Mouse (Mus musculus) heart, adult 2 months (tissue): ENCODE results near the gene Poldip3. TPM values are rescaled to one million over a fixed set of nuclear protein-coding genes. Genes with fewer than 3 reads are reported as not detected.

ENCODE experiments used
- DNase-seq, 2 experiments: peaks; one replicate each; pipeline ENCODE4 v3.0.0; 2021
- H3K27ac ChIP-seq: fragments of 200-600 bp; 2 replicates; pipeline ENCODE4 v1.8.1; 2022
- H3K27me3 ChIP-seq: fragments of 200-500 bp; 2 replicates; pipeline ENCODE4 v1.6.1; 2012; ENCODE audit warnings: mild to moderate bottlenecking, low read length, inconsistent platforms, mixed read lengths; ENCODE audit not compliant: control insufficient read depth, insufficient read depth
- H3K36me3 ChIP-seq: fragments of 200-500 bp; 2 replicates; pipeline ENCODE4 v1.6.1; 2012; ENCODE audit warnings: low read length, inconsistent platforms; ENCODE audit not compliant: control insufficient read depth, insufficient read depth
- H3K4me1 ChIP-seq: fragments of 200-500 bp; 2 replicates; pipeline ENCODE4 v1.6.1; 2011; ENCODE audit warnings: low read length; ENCODE audit not compliant: control insufficient read depth, insufficient read depth
- H3K4me3 ChIP-seq: fragments of 200-600 bp; 2 replicates; pipeline ENCODE4 v1.8.1; 2022
- H3K79me2 ChIP-seq: fragments of 200-500 bp; replicated peaks from 2 replicates; pipeline ENCODE4 v1.6.1; 2012; ENCODE audit warnings: mild to moderate bottlenecking, inconsistent platforms, low read length, moderate library complexity, mixed read lengths; ENCODE audit not compliant: control insufficient read depth, insufficient read depth
- H3K9ac ChIP-seq: fragments of 200-500 bp; 2 replicates; pipeline ENCODE4 v1.6.1; 2012; ENCODE audit warnings: low read depth, mild to moderate bottlenecking, control low read depth, inconsistent platforms, low read length, mixed read lengths
- CTCF ChIP-seq: fragments of 200-600 bp; IDR thresholded peaks from 2 replicates; pipeline ENCODE4 v1.8.1; 2022; ENCODE audit warnings: antibody characterized with exemption, mild to moderate bottlenecking, moderate library complexity
- EP300 ChIP-seq: fragments of 200-500 bp; IDR thresholded peaks from 2 replicates; pipeline ENCODE4 v1.6.1; 2011; ENCODE audit warnings: low read depth, low read length, control low read depth; ENCODE audit not compliant: insufficient read depth
- POLR2A ChIP-seq: fragments of 200-500 bp; IDR thresholded peaks from 2 replicates; pipeline ENCODE4 v1.6.1; 2011; ENCODE audit warnings: mild to moderate bottlenecking, low read depth, low read length, control low read depth; ENCODE audit not compliant: insufficient read depth
- WGBS: fragments of 180-500 bp; shearing (Covaris S2); methylation state at CpG from one replicate; pipeline ENCODE4 v1.1.7; 2018; 5-methylcytosine and 5-hydroxymethylcytosine counted together
- intact Hi-C: fragments of 180-260 bp; cut with DNase I; formaldehyde crosslinking; loops from one replicate; pipeline ENCODE4 v1.15.1; 2025
- polyA plus RNA-seq: library from polyadenylated mRNA; depleted of rRNA; stranded (reverse); fragments of >200 nt; gene quantifications from 2 replicates; pipeline ENCODE4 v1.2.3, GENCODE M21; 2012
- total RNA-seq, 2 experiments: library from RNA; stranded (reverse); gene quantifications; 2 replicates each; pipeline ENCODE4 v1.2.3; 2021

Gene Poldip3
- total and polyA plus RNA-seq, 3 experiments = 20.0 to 24.7 (median 23.6) TPM

DNA sequence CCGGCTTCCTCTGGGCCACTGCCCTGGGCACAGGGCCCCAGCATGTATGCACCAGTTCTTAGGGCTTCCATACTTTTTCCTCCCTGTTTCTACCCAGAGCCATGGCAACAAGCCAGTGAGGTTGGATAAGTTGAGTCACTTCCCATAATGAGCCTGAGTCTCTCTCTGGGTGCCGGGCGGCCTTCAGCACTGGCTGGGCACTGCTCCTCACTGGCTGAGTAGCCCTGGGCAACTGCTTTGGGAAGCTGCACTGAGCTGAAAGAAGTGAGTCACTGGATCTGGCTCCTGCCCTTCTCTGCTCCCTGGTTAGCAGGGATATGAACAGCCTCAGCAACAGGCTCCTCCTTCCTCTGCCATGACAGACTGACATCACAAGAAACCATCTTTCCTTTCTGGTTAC lies 17.5 kb upstream of the Poldip3 start:
- Histone ChIP-seq H3K27me3 (no peaks in the 10 kb centered on the region), H3K4me3 (no peak overlapping the region), H3K79me2 (no peaks in the 10 kb centered on the region), H3K4me1 (peaks cover 36% of the 10 kb centered on the region), H3K9ac (no peak overlapping the region), H3K36me3 (peaks cover 3% of the 10 kb centered on the region), H3K27ac (peak overlapping the region; percentile 73)
- WGBS = 44% methylated on average over 3 of the region's 3 CpGs
- no peak for TF ChIP-seq CTCF
- no peak for TF ChIP-seq EP300
- no peak for TF ChIP-seq POLR2A
- DNase-seq = peak; percentile 48 to 62
- intact Hi-C loops = no loop called here

DNA sequence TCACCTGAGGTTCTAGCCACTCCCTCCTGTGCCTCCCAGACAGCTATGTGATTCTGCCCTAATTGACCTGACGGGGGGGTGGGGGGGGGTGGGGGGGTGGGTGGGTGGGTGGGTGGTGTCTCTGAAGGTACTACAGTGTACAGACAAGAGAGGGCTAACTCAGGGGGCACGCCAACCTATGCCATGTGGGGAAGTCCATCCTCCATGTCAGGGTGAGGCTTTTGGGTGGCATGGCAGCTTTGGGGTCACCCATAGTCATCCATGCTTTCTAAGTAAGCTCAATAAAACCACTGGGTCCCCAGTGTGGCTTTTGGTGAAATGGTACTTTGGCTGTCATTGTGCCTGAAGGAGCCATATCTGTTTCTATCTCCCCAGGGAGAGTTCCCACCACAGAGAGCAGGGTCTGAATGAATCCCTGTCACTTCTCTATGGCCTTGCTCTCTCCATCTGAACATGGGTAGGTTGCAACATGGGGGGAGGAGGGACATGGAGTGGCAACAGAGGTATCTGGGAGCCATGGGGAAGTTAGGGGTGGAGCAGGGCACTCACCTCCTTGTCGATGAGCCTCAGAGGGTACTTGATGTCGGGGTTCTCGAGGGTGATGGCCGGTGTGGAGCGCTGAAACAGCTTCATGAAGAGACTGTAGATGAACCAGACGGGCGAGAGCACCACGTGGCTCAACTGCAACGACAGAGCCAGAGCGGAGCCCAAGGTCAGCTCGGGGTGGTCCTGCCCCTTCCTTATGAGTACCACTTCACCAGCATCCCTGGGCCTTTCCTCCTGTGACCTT lies 16.5 kb upstream of the Poldip3 start:
- no peak overlapping the region for H3K9ac ChIP-seq
- DNase-seq = peak in 1 of 2 experiments; percentile 3
- H3K27me3 ChIP-seq = no peaks in the 10 kb centered on the region
- peaks cover 3% of the 10 kb centered on the region for H3K36me3 ChIP-seq
- intact Hi-C loops = no loop called here
- no peak for TF ChIP-seq CTCF
- TF ChIP-seq EP300 = no peak
- no peak for TF ChIP-seq POLR2A
- no peaks in the 10 kb centered on the region for H3K79me2 ChIP-seq
- no peak overlapping the region for H3K4me3 ChIP-seq
- 92% methylated on average over 13 of the region's 13 CpGs for WGBS
- H3K27ac ChIP-seq = peak overlapping the region; percentile 87
- peaks cover 29% of the 10 kb centered on the region for H3K4me1 ChIP-seq

DNA sequence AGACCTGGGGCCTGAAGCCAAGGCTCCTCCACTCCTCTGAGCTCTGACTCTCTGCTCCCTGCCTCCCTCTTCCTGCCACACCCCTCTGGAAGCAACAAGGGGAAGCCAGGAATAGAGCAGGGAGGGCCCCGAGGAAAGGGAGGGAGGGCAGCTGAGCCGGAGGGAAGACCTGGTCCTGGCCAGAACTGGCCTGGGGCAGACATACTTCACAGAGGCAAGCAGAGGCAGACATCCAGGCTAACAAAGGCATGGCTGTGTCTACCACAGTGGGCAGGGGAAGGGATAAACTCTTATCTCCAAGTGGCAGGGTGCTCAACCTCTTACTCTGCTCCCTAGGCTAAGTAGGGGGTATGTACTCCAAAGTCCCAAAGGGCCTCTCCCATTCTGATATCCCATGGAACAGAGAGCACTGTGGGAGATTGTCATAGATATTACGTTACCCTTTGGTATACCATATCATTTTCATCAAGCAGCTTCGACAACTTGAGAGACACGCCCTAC lies 15.8 kb upstream of the Poldip3 start:
- Histone ChIP-seq H3K79me2 (no peaks in the 10 kb centered on the region), H3K4me3 (no peak overlapping the region), H3K27ac (peak overlapping the region; percentile 87), H3K36me3 (peaks cover 3% of the 10 kb centered on the region), H3K27me3 (no peaks in the 10 kb centered on the region), H3K4me1 (peaks cover 28% of the 10 kb centered on the region), H3K9ac (no peak overlapping the region)
- peak; percentile 76 to 85 for DNase-seq
- intact Hi-C loops = no loop called here
- 24% methylated on average over 5 of the region's 5 CpGs for WGBS
- TF ChIP-seq POLR2A (peak; percentile 42; the same call in 1 of the 2 replicates), EP300 (peak; percentile 76; the same call in 1 of the 2 replicates), CTCF (no peak)

DNA sequence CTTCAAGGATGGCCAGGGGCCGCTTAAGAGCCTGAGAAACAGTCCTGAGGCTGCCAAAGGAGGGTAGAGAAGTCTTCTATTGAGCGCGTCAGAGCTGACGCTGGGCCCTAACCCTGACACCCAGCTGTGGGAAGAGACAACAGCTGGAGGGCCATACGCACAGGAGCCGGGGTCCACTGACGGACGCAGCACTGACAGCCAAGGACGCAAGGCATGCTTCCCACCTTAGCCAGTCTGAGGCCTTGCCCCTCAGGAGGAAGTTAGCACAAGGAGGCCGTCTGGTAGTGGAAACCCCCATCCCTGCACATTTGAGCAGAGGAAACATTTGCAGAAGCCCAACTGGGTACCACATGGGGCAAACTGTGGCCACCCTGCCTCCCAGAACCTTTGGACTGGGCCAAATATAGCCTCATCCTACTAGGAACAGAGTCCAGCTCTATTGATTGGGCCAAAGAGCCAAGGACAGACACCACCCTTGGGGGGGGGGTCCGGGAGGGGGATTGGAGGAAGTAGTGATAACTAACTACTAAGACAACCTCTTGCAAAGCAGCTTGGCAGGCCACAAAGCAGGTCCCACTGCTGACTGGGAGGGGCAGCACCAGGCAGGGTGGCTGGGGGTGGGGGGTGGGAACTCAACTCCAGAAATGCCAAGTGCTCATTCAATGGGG lies 13.8 kb upstream of the Poldip3 start:
- Histone ChIP-seq H3K9ac (no peak overlapping the region), H3K27ac (peak overlapping the region; percentile 17; the same call in 1 of the 2 replicates), H3K79me2 (no peaks in the 10 kb centered on the region), H3K4me3 (no peak overlapping the region), H3K36me3 (peaks cover 3% of the 10 kb centered on the region), H3K4me1 (peaks cover 23% of the 10 kb centered on the region), H3K27me3 (no peaks in the 10 kb centered on the region)
- intact Hi-C loops = no loop called here
- peak in 1 of 2 experiments; percentile 2 for DNase-seq
- no peak for TF ChIP-seq POLR2A
- no peak for TF ChIP-seq EP300
- no peak for TF ChIP-seq CTCF
- WGBS = 88% methylated on average over 11 of the region's 11 CpGs

DNA sequence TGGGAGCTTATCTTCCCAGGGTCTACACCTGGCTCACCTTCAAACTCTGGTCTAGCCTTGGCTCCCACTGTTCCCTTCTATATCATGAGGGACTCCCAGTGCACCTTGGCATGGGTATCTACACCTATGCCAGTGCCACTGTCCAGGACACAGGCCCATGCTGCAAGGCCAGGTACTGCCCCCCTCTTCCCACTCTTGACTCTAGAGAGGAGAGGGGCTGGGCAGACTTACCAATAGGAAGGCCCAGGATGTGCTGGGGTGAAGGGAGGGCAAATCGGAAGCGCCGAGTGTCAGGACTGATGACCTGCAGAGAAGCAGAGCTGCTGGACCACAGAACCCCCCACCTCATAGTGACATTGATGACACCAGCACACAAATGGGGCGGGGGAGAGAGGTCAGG lies 12.8 kb upstream of the Poldip3 start:
- H3K27ac ChIP-seq = no peak overlapping the region; the same call in 1 of the 2 replicates
- peaks cover 17% of the 10 kb centered on the region for H3K4me1 ChIP-seq
- no peak overlapping the region for H3K4me3 ChIP-seq
- no peak overlapping the region for H3K9ac ChIP-seq
- 99% methylated on average over 4 of the region's 4 CpGs for WGBS
- intact Hi-C loops = no loop called here
- DNase-seq = no peak
- H3K79me2 ChIP-seq = no peaks in the 10 kb centered on the region
- no peaks in the 10 kb centered on the region for H3K27me3 ChIP-seq
- peaks cover 3% of the 10 kb centered on the region for H3K36me3 ChIP-seq
- TF ChIP-seq CTCF (no peak), EP300 (no peak), POLR2A (no peak)
